Mouse (Mus musculus) cerebellum, adult 11 months (tissue): ENCODE data around the gene Saxo1.

Experiments
- DNase-seq: peaks from one replicate; pipeline ENCODE4 v3.0.0; 2022

Saxo1 gene

GRCm38 (mm10) chr4:86416401-86417025, 141.6 kb downstream of the Saxo1 start:
- no peak for DNase-seq

GRCm38 (mm10) chr4:86413388-86413787, 144.7 kb downstream of the Saxo1 start:
- no peak for DNase-seq

GRCm38 (mm10) chr4:86410946-86411345, 147.2 kb downstream of the Saxo1 start:
- DNase-seq, result no peak

GRCm38 (mm10) chr4:86408421-86408820, 149.7 kb downstream of the Saxo1 start:
- no peak for DNase-seq

GRCm38 (mm10) chr4:86407200-86407527, 151.0 kb downstream of the Saxo1 start:
- no peak for DNase-seq

GRCm38 (mm10) chr4:86406501-86407199, 151.5 kb downstream of the Saxo1 start:
- no peak for DNase-seq

- DNase-seq, result no peak
Measured at GRCm38 (mm10) chr4:86401116-86401515, 157.0 kb downstream of the Saxo1 start.

GRCm38 (mm10) chr4:86397470-86397869, 160.7 kb downstream of the Saxo1 start:
- no peak for DNase-seq

- DNase-seq, result no peak
Measured at GRCm38 (mm10) chr4:86396672-86397288, 161.3 kb downstream of the Saxo1 start.

GRCm38 (mm10) chr4:86395636-86396035, 162.5 kb downstream of the Saxo1 start:
- no peak for DNase-seq
